Mouse (Mus musculus): ENCODE data around the gene Ptcra.

Ptcra gene

GRCm38 (mm10) chr17:46763544-46763943 lies at the start of gene Ptcra:
Ptcra (minus strand) TSS chr17:46763712.
- in situ Hi-C loops (cut with MseI, MboI), result no loop called here

GRCm38 (mm10) chr17:46812442-46812841 lies 48.9 kb upstream of the Ptcra start:
- in situ Hi-C loops (cut with MseI, MboI), result no loop called here

GRCm38 (mm10) chr17:46810672-46811071 lies 47.2 kb upstream of the Ptcra start:
- in situ Hi-C loops (cut with MseI, MboI), result no loop called here

GRCm38 (mm10) chr17:46809131-46809830 lies 45.8 kb upstream of the Ptcra start:
- in situ Hi-C loops (cut with MseI, MboI), result no loop called here

GRCm38 (mm10) chr17:46808376-46808775 lies 44.9 kb upstream of the Ptcra start:
- in situ Hi-C loops (cut with MseI, MboI), result no loop called here

GRCm38 (mm10) chr17:46801761-46802160 lies 38.2 kb upstream of the Ptcra start:
- in situ Hi-C loops (cut with MseI, MboI), result no loop called here

- in situ Hi-C loops (cut with MseI, MboI), result no loop called here
These were observed 36.2 kb upstream of the Ptcra start for GRCm38 (mm10) chr17:46799680-46800079.

- in situ Hi-C loops (cut with MseI, MboI), result no loop called here
These were observed 33.9 kb upstream of the Ptcra start for GRCm38 (mm10) chr17:46797386-46797785.

- in situ Hi-C loops (cut with MseI, MboI), result no loop called here
These were observed 33.2 kb upstream of the Ptcra start for GRCm38 (mm10) chr17:46796743-46797142.

GRCm38 (mm10) chr17:46792963-46793362 lies 29.5 kb upstream of the Ptcra start:
- in situ Hi-C loops (cut with MseI, MboI), result no loop called here

GRCm38 (mm10) chr17:46787974-46788373 lies 24.5 kb upstream of the Ptcra start:
- in situ Hi-C loops (cut with MseI, MboI), result loop anchor here in 1 of 2 experiments (5.0 kb wide), 1 partner anchor 99 kb away; no protein-coding TSS in a partner anchor

- in situ Hi-C loops (cut with MseI, MboI), result loop anchor here in 1 of 2 experiments (5.0 kb wide), 1 partner anchor 100 kb away; no protein-coding TSS in a partner anchor
These were observed 23.4 kb upstream of the Ptcra start for GRCm38 (mm10) chr17:46786952-46787351.

- in situ Hi-C loops (cut with MseI, MboI), result no loop called here
These were observed 19.7 kb upstream of the Ptcra start for GRCm38 (mm10) chr17:46783222-46783565.

- in situ Hi-C loops (cut with MseI, MboI), result no loop called here
These were observed 19.1 kb upstream of the Ptcra start, which contains the start of gene Rpl7l1 for GRCm38 (mm10) chr17:46782341-46783221. Rpl7l1 (minus strand) TSS chr17:46782672.

GRCm38 (mm10) chr17:46781876-46782275 lies 18.4 kb upstream of the Ptcra start:
- in situ Hi-C loops (cut with MseI, MboI), result no loop called here

GRCm38 (mm10) chr17:46776087-46776486 lies 12.6 kb upstream of the Ptcra start:
- in situ Hi-C loops (cut with MseI, MboI), result no loop called here

- in situ Hi-C loops (cut with MseI, MboI), result no loop called here
These were observed 11.6 kb upstream of the Ptcra start for GRCm38 (mm10) chr17:46775070-46775469.

GRCm38 (mm10) chr17:46774131-46774472 lies 10.6 kb upstream of the Ptcra start:
- in situ Hi-C loops (cut with MseI, MboI), result no loop called here

GRCm38 (mm10) chr17:46773278-46774130 lies 10.0 kb upstream of the Ptcra start:
- in situ Hi-C loops (cut with MseI, MboI), result no loop called here

GRCm38 (mm10) chr17:46772404-46773277 lies 9.1 kb upstream of the Ptcra start, which contains the start of gene 2310039H08Rik:
2310039H08Rik (plus strand) TSS chr17:46772635.
- in situ Hi-C loops (cut with MseI, MboI), result no loop called here

- in situ Hi-C loops (cut with MseI, MboI), result no loop called here
These were observed 8.5 kb upstream of the Ptcra start for GRCm38 (mm10) chr17:46772038-46772403.

Measured in mouse trophoblast stem cell (cell line).